Mouse (Mus musculus): ENCODE measurements around the gene Igsf8. TPM values are rescaled to one million over a fixed set of nuclear protein-coding genes. Genes with fewer than 3 reads are reported as not detected.
"Not testable (repeated sequence)": the region's sequence is repeated elsewhere in the genome, so short reads cannot be mapped to it uniquely, and the experiment has no call there.

Gene Igsf8
- total and polyA plus RNA-seq, 3 experiments: 10.9 to 39.9 (median 13.5) TPM

DNA sequence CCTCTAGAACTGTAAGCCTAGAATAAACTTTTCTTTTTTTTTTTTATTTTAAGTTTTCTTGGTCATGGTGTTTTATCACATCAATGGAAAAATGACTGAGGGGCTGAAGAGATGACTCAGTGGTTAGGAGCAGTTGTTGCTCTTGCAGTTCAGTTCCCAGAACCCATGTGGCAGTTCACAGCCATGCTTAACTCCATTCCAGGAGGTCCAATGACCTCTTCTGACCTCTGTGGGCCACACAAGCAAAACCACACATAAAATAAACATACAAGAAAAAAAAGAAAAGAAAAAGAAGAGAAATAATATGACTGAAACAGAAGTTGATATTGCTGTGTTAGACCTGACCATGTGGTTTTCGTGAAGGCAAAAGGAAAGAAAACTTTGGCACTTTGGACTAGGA is 32.2 kb upstream of the Igsf8 start:
- intact Hi-C loops (cut with DNase I): loop anchor here (10.0 kb wide), 1 partner anchor 286 kb away; no protein-coding TSS in a partner anchor
- no peak for TF ChIP-seq POLR2A (IDR thresholded peaks at IDR 0.05; ENCODE audit: insufficient read depth, low read depth, low read length)
- TF ChIP-seq EP300 (IDR thresholded peaks at IDR 0.05; ENCODE audit: insufficient read depth, low read depth, low read length): no peak
- no peak for TF ChIP-seq CTCF (IDR thresholded peaks at IDR 0.05)
- no peak overlapping the region for H3K9ac ChIP-seq (ENCODE audit: low read depth, low read length)
- no peaks in the 10 kb centered on the region for H3K27me3 ChIP-seq (ENCODE audit: control insufficient read depth, insufficient read depth, low read length)
- H3K36me3 ChIP-seq (ENCODE audit: control insufficient read depth, insufficient read depth, low read length): no peaks in the 10 kb centered on the region
- WGBS: 82% methylated on average over 1 of the region's 1 CpGs
- DNase-seq: no peak
- no peaks in the 10 kb centered on the region for H3K79me2 ChIP-seq (replicated peaks; ENCODE audit: control insufficient read depth, insufficient read depth, low read length)
- no peak overlapping the region for H3K27ac ChIP-seq
- no peak overlapping the region for H3K4me3 ChIP-seq
- H3K4me1 ChIP-seq (ENCODE audit: control insufficient read depth, insufficient read depth, low read length): no peaks in the 10 kb centered on the region

DNA sequence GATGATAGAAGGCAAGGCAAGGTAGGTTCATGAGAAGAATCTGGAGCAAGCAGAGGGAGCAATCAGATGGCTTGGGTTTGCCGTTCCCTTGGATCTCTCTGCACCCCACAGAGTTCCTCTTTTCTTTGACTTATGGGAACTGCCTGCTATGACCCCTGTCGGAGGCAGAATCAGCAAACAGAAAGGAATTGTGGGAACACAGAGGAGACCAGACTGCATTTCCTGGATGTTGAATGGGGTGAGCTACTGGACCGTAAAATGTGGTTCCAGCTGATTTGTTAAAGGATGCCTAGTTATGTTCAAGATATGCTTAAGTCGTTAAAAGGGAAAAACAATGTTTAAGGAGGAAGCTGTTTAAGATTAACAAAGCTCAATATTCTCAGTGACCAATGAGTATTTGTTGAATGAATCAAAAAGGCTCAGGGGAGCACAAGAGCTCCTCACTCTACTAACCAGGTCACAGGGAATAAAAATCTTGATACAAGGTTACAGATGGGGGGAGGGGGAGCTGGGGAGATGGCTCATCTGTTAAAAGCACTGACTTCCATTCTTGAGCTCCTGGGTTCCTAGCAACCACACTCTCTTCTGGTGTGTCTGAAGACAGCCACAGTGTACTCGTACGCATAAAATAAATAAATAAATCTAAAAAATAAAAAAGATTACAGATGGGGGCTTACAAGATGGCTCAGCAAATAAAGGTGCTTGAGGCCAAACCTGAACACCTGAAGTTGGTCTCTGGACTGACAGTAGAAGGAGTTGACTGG is 20.3 kb upstream of the Igsf8 start:
- Histone ChIP-seq H3K4me1 (ENCODE audit: control insufficient read depth, insufficient read depth, low read length) (peaks cover 3% of the 10 kb centered on the region; the same call in 1 of the 2 replicates), H3K79me2 (replicated peaks; ENCODE audit: control insufficient read depth, insufficient read depth, low read length) (no peaks in the 10 kb centered on the region), H3K27ac (no peak overlapping the region; the same call in 1 of the 2 replicates), H3K27me3 (ENCODE audit: control insufficient read depth, insufficient read depth, low read length) (no peaks in the 10 kb centered on the region), H3K4me3 (no peak overlapping the region), H3K36me3 (ENCODE audit: control insufficient read depth, insufficient read depth, low read length) (peaks cover 2% of the 10 kb centered on the region; the same call in 1 of the 2 replicates), H3K9ac (ENCODE audit: low read depth, low read length) (no peak overlapping the region)
- DNase-seq: no peak
- WGBS: 55% methylated on average over 6 of the region's 6 CpGs
- TF ChIP-seq EP300 (IDR thresholded peaks at IDR 0.05; ENCODE audit: insufficient read depth, low read depth, low read length) (no peak), CTCF (IDR thresholded peaks at IDR 0.05) (no peak), POLR2A (IDR thresholded peaks at IDR 0.05; ENCODE audit: insufficient read depth, low read depth, low read length) (no peak)
- intact Hi-C loops (cut with DNase I): no loop called here

DNA sequence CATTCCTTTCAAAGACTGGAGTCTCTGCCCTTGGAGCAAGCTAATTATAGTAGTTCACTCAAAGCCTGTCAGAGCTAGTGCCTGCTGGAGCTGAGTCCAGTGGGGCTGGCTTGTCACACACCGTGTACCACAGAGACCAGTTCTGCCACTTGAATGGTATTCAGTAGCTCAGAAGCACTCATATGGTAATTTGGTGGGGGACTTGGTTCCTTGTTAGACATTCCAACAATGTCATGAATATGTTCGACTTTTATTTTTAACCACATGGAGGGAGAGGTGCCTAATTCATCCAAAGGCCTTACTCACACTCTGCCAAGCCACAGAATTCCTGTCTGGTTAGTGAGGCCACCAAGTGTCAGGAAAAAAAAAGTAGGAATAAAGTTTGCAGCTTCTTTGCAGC is 19.0 kb upstream of the Igsf8 start:
- Histone ChIP-seq H3K4me1 (ENCODE audit: control insufficient read depth, insufficient read depth, low read length) (peaks cover 3% of the 10 kb centered on the region; the same call in 1 of the 2 replicates), H3K4me3 (no peak overlapping the region), H3K36me3 (ENCODE audit: control insufficient read depth, insufficient read depth, low read length) (peaks cover 2% of the 10 kb centered on the region; the same call in 1 of the 2 replicates), H3K27ac (peak overlapping the region; percentile 80), H3K79me2 (replicated peaks; ENCODE audit: control insufficient read depth, insufficient read depth, low read length) (no peaks in the 10 kb centered on the region), H3K27me3 (ENCODE audit: control insufficient read depth, insufficient read depth, low read length) (no peaks in the 10 kb centered on the region), H3K9ac (ENCODE audit: low read depth, low read length) (no peak overlapping the region)
- DNase-seq: peak in 1 of 2 experiments; percentile 56
- TF ChIP-seq POLR2A (IDR thresholded peaks at IDR 0.05; ENCODE audit: insufficient read depth, low read depth, low read length) (0 out of 2 replicates have a peak, but pooled peaks have one; percentile 21), EP300 (IDR thresholded peaks at IDR 0.05; ENCODE audit: insufficient read depth, low read depth, low read length) (no peak), CTCF (IDR thresholded peaks at IDR 0.05) (no peak)
- intact Hi-C loops (cut with DNase I): no loop called here
- 37% methylated on average over 2 of the region's 2 CpGs for WGBS

DNA sequence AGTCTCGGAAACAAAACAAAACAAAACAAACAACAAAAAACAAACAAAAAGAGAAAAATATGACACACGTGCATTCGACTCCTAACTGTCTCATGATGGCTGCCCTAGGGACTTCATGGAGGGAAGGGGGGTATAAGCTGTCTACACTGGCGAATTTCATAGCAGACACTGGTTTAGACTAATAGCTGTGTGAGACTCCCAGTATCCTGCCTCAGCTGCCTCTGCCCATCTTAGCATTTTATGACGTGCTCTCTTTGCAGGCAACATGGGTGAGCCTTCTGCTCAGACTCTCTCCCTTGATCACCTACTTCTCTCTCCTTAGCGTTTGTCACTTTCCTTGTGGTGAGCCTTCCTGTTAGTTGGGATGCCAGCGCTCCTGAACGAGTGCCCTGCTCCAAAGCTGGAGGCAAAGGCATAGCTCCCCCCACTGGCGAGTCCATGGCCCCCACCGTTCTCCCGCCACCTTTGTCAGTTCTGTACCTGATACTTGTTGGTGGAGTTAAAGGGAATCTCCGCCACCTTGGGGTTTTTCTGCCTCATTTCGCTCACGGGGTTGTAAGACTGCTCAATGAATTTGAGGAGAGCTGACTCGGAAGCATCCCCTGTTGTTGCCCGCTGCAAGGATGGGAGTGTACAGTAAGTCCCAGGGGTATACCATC is 17.8 kb upstream of the Igsf8 start:
- H3K36me3 ChIP-seq (ENCODE audit: control insufficient read depth, insufficient read depth, low read length): peaks cover 2% of the 10 kb centered on the region; the same call in 1 of the 2 replicates
- intact Hi-C loops (cut with DNase I): no loop called here
- peak; percentile 68 for TF ChIP-seq CTCF (IDR thresholded peaks at IDR 0.05)
- TF ChIP-seq EP300 (IDR thresholded peaks at IDR 0.05; ENCODE audit: insufficient read depth, low read depth, low read length): no peak
- 40% methylated on average over 16 of the region's 16 CpGs for WGBS
- no peaks in the 10 kb centered on the region for H3K79me2 ChIP-seq (replicated peaks; ENCODE audit: control insufficient read depth, insufficient read depth, low read length)
- no peak overlapping the region for H3K4me3 ChIP-seq
- H3K4me1 ChIP-seq (ENCODE audit: control insufficient read depth, insufficient read depth, low read length): peaks cover 3% of the 10 kb centered on the region; the same call in 1 of the 2 replicates
- DNase-seq: peak; percentile 27 to 44
- H3K27ac ChIP-seq: no peak overlapping the region
- H3K27me3 ChIP-seq (ENCODE audit: control insufficient read depth, insufficient read depth, low read length): no peaks in the 10 kb centered on the region
- H3K9ac ChIP-seq (ENCODE audit: low read depth, low read length): no peak overlapping the region

DNA sequence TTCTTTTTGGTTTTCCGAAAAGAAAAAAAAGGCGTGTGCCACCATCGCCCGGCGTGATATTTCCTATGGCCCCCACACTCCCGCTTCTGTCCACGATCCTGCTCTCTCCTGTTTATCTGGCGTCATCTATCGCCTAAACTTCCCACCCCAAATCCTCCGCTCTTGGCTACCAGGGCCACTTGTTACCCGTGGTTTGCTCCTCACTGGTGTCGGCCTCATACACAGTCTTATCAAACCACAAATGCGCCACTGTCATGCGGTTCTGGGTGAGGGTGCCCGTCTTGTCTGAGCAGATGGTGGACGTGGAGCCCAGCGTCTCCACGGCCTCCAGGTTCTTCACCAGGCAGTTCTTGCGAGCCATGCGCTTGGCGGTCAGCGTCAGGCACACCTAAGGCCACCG is 16.8 kb upstream of the Igsf8 start:
- 66% methylated on average over 23 of the region's 23 CpGs for WGBS
- not testable (repeated sequence) for H3K9ac ChIP-seq (ENCODE audit: low read depth, low read length); H3K27ac ChIP-seq; H3K36me3 ChIP-seq (ENCODE audit: control insufficient read depth, insufficient read depth, low read length); H3K4me1 ChIP-seq (ENCODE audit: control insufficient read depth, insufficient read depth, low read length); H3K4me3 ChIP-seq; H3K79me2 ChIP-seq (replicated peaks; ENCODE audit: control insufficient read depth, insufficient read depth, low read length); DNase-seq; H3K27me3 ChIP-seq (ENCODE audit: control insufficient read depth, insufficient read depth, low read length)
- intact Hi-C loops (cut with DNase I): loop anchor here (5.0 kb wide), 1 partner anchor 63 kb away; no protein-coding TSS in a partner anchor

DNA sequence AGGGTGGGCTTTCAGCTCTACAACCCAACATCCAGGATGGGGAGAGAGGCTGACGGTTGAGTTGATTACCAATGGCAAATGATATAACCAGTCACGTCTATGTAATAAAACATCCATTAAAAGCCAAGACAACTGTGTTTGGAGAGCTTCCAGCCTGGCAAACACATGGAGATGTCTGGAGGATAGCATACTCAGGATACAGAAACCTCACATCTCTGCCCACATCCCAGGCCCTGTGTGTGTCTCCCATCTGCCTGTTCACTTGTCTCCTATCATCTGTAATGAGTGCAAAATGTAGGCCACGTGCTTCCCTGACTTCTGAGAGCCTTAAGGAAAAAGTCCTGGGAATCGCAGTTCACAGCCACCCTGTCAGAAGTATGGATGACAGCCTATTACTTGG is 14.2 kb upstream of the Igsf8 start:
- intact Hi-C loops (cut with DNase I): loop anchor here (2.0 to 5.0 kb wide), 3 partner anchors 30 to 84 kb away; no protein-coding TSS in a partner anchor
- TF ChIP-seq POLR2A (IDR thresholded peaks at IDR 0.05; ENCODE audit: insufficient read depth, low read depth, low read length) (no peak), EP300 (IDR thresholded peaks at IDR 0.05; ENCODE audit: insufficient read depth, low read depth, low read length) (no peak), CTCF (IDR thresholded peaks at IDR 0.05) (no peak)
- no peak for DNase-seq
- Histone ChIP-seq H3K36me3 (ENCODE audit: control insufficient read depth, insufficient read depth, low read length) (peaks cover 2% of the 10 kb centered on the region; the same call in 1 of the 2 replicates), H3K79me2 (replicated peaks; ENCODE audit: control insufficient read depth, insufficient read depth, low read length) (no peaks in the 10 kb centered on the region), H3K9ac (ENCODE audit: low read depth, low read length) (no peak overlapping the region), H3K27ac (no peak overlapping the region), H3K4me3 (no peak overlapping the region), H3K4me1 (ENCODE audit: control insufficient read depth, insufficient read depth, low read length) (peaks cover 2% of the 10 kb centered on the region; the same call in 1 of the 2 replicates), H3K27me3 (ENCODE audit: control insufficient read depth, insufficient read depth, low read length) (no peaks in the 10 kb centered on the region)
- 69% methylated on average over 4 of the region's 4 CpGs for WGBS
